In genomic region chr4:133967866-133968149, GRCm38 (mm10) we compare ENCODE assay signal across 1 mouse cellular context.
A peak's percentile ranks its signal among the peaks of the same experiment; 100 is the strongest.
TF ChIP-seq lines count a peak whose summit lies in the region.

No protein-coding gene starts in this region.

TF ChIP-seq in MEL, 35 proteins besides CTCF, POLR2A, EP300 and RAD21 (continued from another document):
- TF ChIP-seq NELFE (IDR thresholded peaks at IDR 0.05; ENCODE audit: low read depth, low read length) (peak; percentile 65; the same call in 1 of the 2 replicates), CHD1 (IDR thresholded peaks at IDR 0.05; ENCODE audit: low read depth, low read length) (no peak), CHD2 (IDR thresholded peaks at IDR 0.05; ENCODE audit: low read length) (no peak), ELF1 (IDR thresholded peaks at IDR 0.05; ENCODE audit: low read depth, low read length) (no peak), ZC3H11A (IDR thresholded peaks at IDR 0.05; ENCODE audit: low read depth, low read length) (no peak), KAT2A (conservative IDR thresholded peaks at IDR 0.05; ENCODE audit: low read depth, low read length) (no peak), ZNF384 (IDR thresholded peaks at IDR 0.05; ENCODE audit: low read depth, low read length) (no peak), MYC (IDR thresholded peaks at IDR 0.05; ENCODE audit: low read depth, low read length) (no peak), MAX (IDR thresholded peaks at IDR 0.05; ENCODE audit: low read length) (peak; percentile 82), UBTF (IDR thresholded peaks at IDR 0.05; ENCODE audit: borderline replicate concordance, insufficient read depth, low read depth, low read length) (no peak), MEF2A (IDR thresholded peaks at IDR 0.05; ENCODE audit: extremely low read depth, insufficient replicate concordance, low read depth, low read length, poor library complexity, severe bottlenecking) (no peak), ZKSCAN1 (IDR thresholded peaks at IDR 0.05; ENCODE audit: low read depth, low read length) (no peak), ETS1 (IDR thresholded peaks at IDR 0.05; ENCODE audit: low read depth, low read length) (no peak), MAFK (IDR thresholded peaks at IDR 0.05; ENCODE audit: borderline replicate concordance, low read depth, low read length) (no peak), ZMIZ1 (IDR thresholded peaks at IDR 0.05; ENCODE audit: low read depth, low read length) (no peak), SIN3A (IDR thresholded peaks at IDR 0.05; ENCODE audit: low read length) (no peak)
